In the genomic region with DNA sequence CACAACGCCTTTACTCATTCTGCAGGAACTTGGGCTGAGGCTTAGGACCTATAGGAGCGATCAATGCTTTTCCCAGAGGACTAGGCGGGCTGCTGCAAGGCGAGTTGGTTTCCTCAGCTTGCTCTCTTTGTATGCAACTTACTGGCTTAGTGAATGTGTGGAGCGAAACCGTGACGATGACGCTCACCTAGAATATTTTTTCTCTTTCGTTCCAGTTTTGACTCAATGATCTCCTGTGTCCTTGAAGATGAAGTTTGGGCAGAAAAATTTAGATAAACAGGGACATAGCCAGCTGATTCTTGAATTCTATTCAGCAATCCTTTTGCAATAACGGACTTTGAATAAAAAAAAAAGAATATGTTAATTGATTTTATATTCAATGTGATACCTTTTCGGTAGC, we compare ENCODE assay signal across 29 mouse cellular contexts.
"Had no signal": no experiment of that assay in that cellular context is flagged by ENCODE, and none has a peak within 500 bp of the region (broad histone marks: within the 10 kb centered on the region; RNA-seq: fewer than 3 reads in every experiment).

No protein-coding gene starts in this region.

- H3K4me3 ChIP-seq: limb, embryonic 10.5 days; limb, embryonic 12.5 days; limb, embryonic 13.5 days; limb, embryonic 15.5 days; liver, embryonic 12.5 days; liver, embryonic 13.5 days; liver, embryonic 15.5 days; lung, embryonic 15.5 days; megakaryocyte, embryonic 14.5 days; midbrain, embryonic 10.5 days; midbrain, embryonic 12.5 days; midbrain, embryonic 13.5 days; midbrain, embryonic 15.5 days; myocyte had no signal

- DNase-seq: left cerebral cortex, postnatal 4 days; liver; liver, embryonic 13.5 days; liver, postnatal 0 days; lung, adult 18-20 months; lung, adult 2 months; lung, embryonic 14.5 days; lung, postnatal 10 days; lung, postnatal 14 days; lung, postnatal 36 days; lung, postnatal 4 days; midbrain, embryonic 14.5 days had no signal

- H3K27me3 ChIP-seq: limb, embryonic 12.5 days; limb, embryonic 13.5 days; limb, embryonic 15.5 days; liver, embryonic 12.5 days; liver, embryonic 13.5 days; liver, embryonic 15.5 days; lung, embryonic 15.5 days; megakaryocyte, embryonic 14.5 days; midbrain, embryonic 12.5 days; midbrain, embryonic 13.5 days; midbrain, embryonic 15.5 days had no signal

- H3K4me1 ChIP-seq: limb, embryonic 10.5 days; limb, embryonic 12.5 days; limb, embryonic 13.5 days; limb, embryonic 15.5 days; liver, embryonic 12.5 days; liver, embryonic 13.5 days; liver, embryonic 15.5 days; lung, embryonic 15.5 days; megakaryocyte, embryonic 14.5 days; midbrain, embryonic 10.5 days; midbrain, embryonic 12.5 days; midbrain, embryonic 13.5 days; midbrain, embryonic 15.5 days had no signal

- H3K27ac ChIP-seq: limb, embryonic 10.5 days; limb, embryonic 12.5 days; limb, embryonic 13.5 days; limb, embryonic 15.5 days; liver, embryonic 12.5 days; liver, embryonic 13.5 days; liver, embryonic 14.5 days; liver, embryonic 15.5 days; lung, embryonic 15.5 days; macrophage; midbrain, embryonic 10.5 days; midbrain, embryonic 12.5 days; midbrain, embryonic 13.5 days; midbrain, embryonic 15.5 days had no signal

- H3K9me3 ChIP-seq: limb, embryonic 10.5 days; limb, embryonic 12.5 days; limb, embryonic 13.5 days; limb, embryonic 15.5 days; liver, embryonic 12.5 days; liver, embryonic 13.5 days; liver, embryonic 15.5 days; lung, embryonic 15.5 days; megakaryocyte, embryonic 14.5 days; midbrain, embryonic 10.5 days; midbrain, embryonic 12.5 days; midbrain, embryonic 13.5 days; midbrain, embryonic 15.5 days had no signal

- H3K4me2 ChIP-seq: limb, embryonic 12.5 days; limb, embryonic 13.5 days; limb, embryonic 15.5 days; liver, embryonic 11.5 days; liver, embryonic 12.5 days; liver, embryonic 13.5 days; liver, embryonic 15.5 days; lung, embryonic 14.5 days; lung, embryonic 15.5 days; midbrain, embryonic 11.5 days; midbrain, embryonic 12.5 days; midbrain, embryonic 13.5 days; midbrain, embryonic 15.5 days had no signal

- H3K9ac ChIP-seq: limb, embryonic 12.5 days; limb, embryonic 13.5 days; limb, embryonic 15.5 days; liver, embryonic 12.5 days; liver, embryonic 13.5 days; liver, embryonic 14.5 days; liver, embryonic 15.5 days; liver, postnatal 0 days; lung, embryonic 14.5 days; lung, embryonic 15.5 days; midbrain, embryonic 12.5 days; midbrain, embryonic 13.5 days; midbrain, embryonic 15.5 days had no signal

- H3K36me3 ChIP-seq: limb, embryonic 10.5 days; limb, embryonic 12.5 days; limb, embryonic 13.5 days; limb, embryonic 15.5 days; liver, embryonic 12.5 days; liver, embryonic 13.5 days; liver, embryonic 15.5 days; lung, embryonic 15.5 days; midbrain, embryonic 10.5 days; midbrain, embryonic 12.5 days; midbrain, embryonic 13.5 days; midbrain, embryonic 15.5 days had no signal
